Mouse (Mus musculus): ENCODE measurements around the gene Prkag1.
"Not testable (repeated sequence)": the region's sequence is repeated elsewhere in the genome, so short reads cannot be mapped to it uniquely, and the experiment has no call there.

Gene Prkag1

DNA sequence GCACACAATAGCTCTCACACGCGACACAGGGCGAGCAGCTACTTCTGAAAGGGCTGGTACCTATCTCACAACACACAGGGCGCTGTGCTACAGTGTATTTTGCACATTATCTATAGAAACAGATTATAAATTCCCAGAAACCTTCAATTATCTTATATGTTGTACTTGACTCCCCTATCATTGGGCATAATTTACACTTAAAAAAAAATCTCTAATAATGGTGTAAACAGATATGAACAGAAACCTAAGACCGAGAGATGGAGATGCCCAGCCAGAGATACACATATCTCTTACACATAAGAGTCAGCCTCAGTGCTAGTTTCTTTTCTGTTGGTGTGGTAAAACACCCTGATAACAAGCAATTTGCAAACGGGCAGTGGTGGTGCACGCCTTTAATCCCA, 3.7 kb downstream of the Prkag1 start:
- in situ Hi-C loops (cut with MboI; ENCODE audit: unreplicated experiment in 2 of 2) = no loop called here

- in situ Hi-C loops (cut with MboI; ENCODE audit: unreplicated experiment in 2 of 2) = no loop called here
These were observed 7.9 kb downstream of the Prkag1 start for GRCm38 (mm10) chr15:98823434-98823833.

DNA sequence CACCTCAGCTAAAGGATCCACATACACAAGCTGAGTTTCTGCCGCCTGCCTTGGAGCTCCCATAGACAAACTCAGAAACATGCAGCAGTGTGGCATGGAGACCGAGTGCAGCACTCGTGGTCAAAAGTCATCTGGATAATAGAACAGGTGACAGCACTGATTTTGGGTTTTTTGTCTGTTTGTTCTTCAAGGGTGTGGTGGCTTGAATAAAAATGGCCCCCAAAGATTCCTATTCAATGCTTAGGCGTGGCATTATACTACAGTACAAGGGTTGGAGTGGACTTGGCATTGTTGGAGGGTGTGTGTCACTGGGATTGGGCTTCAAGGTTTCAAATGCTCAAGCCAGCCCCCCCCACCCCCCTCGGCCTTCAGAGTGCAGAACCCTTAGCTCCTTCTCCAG, 9.2 kb downstream of the Prkag1 start:
- in situ Hi-C loops (cut with MboI; ENCODE audit: unreplicated experiment in 2 of 2) = no loop called here

DNA sequence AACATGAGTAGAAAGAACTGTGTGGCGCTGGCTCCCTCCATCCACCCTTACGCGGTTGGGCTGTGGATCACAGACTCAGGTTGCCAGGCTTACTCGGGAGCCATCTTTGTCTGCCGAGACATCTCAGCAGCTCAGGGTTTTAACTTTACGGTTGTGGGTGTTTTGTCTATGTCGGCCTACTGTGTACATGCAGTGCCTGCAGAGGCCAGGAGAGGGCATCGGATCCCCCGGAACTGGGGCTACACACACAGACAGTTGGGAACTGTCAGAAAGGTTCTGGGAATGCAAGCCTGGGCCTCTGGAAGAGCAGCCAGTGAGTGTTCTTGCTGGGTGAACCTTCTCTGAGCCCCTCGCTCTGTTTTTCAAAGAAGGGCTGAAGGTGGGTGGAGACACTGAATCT, 9.9 kb downstream of the Prkag1 start:
- in situ Hi-C loops (cut with MboI; ENCODE audit: unreplicated experiment in 2 of 2) = no loop called here

DNA sequence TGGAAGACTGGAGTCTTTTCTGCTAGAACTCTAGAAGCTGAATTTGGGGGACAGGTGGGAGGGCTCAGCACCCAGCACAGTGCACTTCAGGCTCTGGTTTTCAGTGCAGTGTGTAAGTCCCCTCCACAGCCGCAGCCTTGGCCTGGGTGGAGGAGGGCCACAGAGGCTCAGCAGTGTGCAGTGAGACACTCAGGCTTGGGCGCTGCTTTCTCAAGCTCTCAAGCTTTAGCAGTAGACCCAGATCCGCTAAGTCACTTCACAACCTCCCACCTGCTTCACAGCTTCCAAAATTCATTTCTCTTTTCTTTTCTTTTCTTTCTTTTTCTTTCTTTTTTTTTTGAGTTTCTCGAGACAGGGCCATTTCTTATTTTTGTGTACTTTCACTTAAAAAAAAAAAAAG, 10.4 kb downstream of the Prkag1 start:
- in situ Hi-C loops (cut with MboI; ENCODE audit: unreplicated experiment in 2 of 2) = no loop called here

DNA sequence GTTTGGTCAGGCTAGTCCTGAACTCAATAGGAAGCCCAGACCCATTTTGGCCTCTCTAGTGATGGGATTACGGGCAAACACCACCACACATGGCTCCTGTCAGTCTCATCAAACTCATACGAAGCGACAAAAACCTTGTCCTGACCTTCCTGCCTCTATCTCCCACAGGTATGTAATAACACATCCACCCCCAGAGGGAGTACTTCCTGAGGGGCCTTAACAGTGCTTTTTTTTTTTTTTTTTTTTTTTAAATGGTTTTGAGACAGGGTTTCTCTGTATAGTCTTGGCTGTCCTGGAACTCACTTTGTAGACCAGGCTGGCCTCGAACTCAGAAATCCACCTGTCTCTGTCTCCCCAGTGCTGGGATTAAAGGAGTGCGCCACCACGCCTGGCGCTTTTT, 13.2 kb downstream of the Prkag1 start:
- in situ Hi-C loops (cut with MboI; ENCODE audit: unreplicated experiment in 2 of 2) = no loop called here

- in situ Hi-C loops (cut with MboI; ENCODE audit: unreplicated experiment in 2 of 2) = no loop called here
These were observed 18.4 kb downstream of the Prkag1 start for GRCm38 (mm10) chr15:98812741-98813424.

DNA sequence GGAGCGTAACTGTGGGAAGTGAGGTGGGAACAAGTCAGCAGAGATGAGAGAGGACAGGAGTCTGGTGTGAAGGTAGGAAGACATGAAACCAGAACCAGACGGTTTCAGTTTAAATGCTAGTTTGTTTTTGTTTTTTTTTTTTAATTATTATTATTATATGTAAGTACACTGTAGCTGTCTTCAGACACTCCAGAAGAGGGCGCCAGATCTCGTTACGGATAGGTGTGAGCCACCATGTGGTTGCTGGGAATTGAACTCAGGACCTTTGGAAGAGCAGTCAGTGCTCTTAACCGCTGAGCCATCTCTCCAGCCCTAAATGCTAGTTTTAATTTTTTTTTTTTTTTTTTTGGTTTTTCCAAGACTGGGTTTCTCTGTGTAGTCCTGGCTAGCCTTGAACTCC, 21.1 kb downstream of the Prkag1 start:
- in situ Hi-C loops (cut with MboI; ENCODE audit: unreplicated experiment in 2 of 2) = not testable (repeated sequence)

GRCm38 (mm10) chr15:98809390-98809789, 21.9 kb downstream of the Prkag1 start, which contains the start of gene Ddn:
Gene Ddn, minus strand, starts transcription at chr15:98809490.
- in situ Hi-C loops (cut with MboI; ENCODE audit: unreplicated experiment in 2 of 2) = loop anchor here in 1 of 2 experiments (10.0 kb wide), 2 partner anchors 235 to 295 kb away; partner anchors contain the start of genes 4930415O20Rik and Ccnt1

- in situ Hi-C loops (cut with MboI; ENCODE audit: unreplicated experiment in 2 of 2) = loop anchor here in 1 of 2 experiments (10.0 kb wide), 2 partner anchors 234 to 294 kb away; partner anchors contain the start of genes 4930415O20Rik and Ccnt1
These were observed 22.6 kb downstream of the Prkag1 start for GRCm38 (mm10) chr15:98808651-98809134.

DNA sequence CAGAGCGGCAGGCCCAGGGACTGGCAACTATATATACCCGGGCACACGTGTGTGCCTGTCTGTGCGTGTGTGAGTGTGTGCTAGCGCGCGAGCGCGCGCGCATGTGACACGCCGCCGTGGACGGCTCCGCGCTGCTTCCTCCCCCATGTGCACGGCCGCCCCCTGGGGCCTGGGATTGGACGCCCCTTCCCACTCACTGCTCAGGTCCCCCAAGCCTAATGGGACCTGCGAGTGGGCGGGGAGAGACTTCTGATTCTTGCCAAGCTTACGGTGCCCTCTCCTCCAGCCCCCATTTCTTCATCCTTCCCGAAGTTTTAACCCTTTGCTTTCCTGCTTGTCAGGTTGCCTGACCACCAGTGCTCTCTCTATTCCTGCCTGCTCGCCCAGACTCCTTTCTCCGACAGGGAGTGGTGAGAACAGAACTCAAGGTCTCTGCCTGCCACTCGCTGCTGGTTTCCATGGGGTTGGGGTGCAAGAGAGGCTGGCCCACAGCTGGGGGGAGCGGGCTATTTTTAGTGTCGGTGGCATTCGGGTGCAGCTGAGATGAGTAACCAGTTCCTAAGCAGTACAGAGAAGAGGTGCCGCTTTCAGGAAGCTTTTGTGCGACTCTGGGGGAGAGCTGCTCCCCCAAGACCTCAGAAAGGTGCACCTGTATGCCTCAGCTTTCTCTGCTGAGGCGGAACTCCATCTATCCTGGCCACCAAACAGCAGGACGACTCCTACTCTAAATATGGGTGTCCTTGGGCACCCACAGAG, 23.2 kb downstream of the Prkag1 start:
- in situ Hi-C loops (cut with MboI; ENCODE audit: unreplicated experiment in 2 of 2) = loop anchor here in 1 of 2 experiments (10.0 kb wide), 2 partner anchors 233 to 293 kb away; partner anchors contain the start of genes 4930415O20Rik and Ccnt1

- in situ Hi-C loops (cut with MboI; ENCODE audit: unreplicated experiment in 2 of 2) = loop anchor here in 1 of 2 experiments (10.0 kb wide), 2 partner anchors 232 to 292 kb away; partner anchors contain the start of genes 4930415O20Rik and Ccnt1
These were observed 24.2 kb downstream of the Prkag1 start for GRCm38 (mm10) chr15:98806809-98807770.

DNA sequence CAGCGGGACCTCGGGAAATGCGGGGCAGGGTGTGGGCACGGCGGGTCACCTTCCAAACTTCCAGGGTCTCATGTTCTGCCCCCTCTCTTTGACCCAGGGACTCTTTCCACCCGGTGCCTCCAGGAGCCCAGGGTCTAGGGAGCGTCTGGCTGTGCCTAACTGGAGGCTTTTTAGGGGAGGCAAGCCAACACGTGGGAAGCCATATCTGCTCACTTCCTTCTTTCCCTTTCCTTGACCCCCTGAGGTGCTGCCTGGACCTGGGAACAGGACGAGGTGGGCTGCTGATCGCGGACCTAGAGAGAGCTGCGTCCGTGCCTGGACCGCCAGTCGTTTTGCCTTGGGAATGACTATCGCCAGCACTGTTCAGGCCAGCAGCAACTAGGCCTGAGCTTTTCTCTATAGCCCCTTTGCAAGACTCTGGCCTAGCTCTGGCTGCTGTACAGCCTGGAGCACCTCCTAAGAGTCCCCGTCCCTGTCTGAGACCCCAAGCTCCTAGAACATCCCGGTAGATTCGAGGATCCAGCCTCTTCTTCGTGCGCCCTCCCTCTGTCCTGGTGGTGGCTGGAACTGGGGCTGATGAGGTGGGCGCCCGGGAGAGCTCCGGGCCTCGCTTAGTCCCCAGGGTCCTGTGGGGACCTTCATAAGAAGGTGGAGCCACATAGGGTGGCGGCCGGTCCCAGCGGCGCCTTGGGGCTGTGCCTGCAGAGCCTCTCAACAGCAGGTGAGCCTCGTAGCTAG, 25.1 kb downstream of the Prkag1 start:
- in situ Hi-C loops (cut with MboI; ENCODE audit: unreplicated experiment in 2 of 2) = loop anchor here in 1 of 2 experiments (10.0 kb wide), 2 partner anchors 231 to 291 kb away; partner anchors contain the start of genes 4930415O20Rik and Ccnt1

- in situ Hi-C loops (cut with MboI; ENCODE audit: unreplicated experiment in 2 of 2) = loop anchor here in 1 of 2 experiments (10.0 kb wide), 2 partner anchors 231 to 291 kb away; partner anchors contain the start of genes 4930415O20Rik and Ccnt1
These were observed 25.8 kb downstream of the Prkag1 start for GRCm38 (mm10) chr15:98805324-98806040.

GRCm38 (mm10) chr15:98804054-98804453, 27.3 kb downstream of the Prkag1 start:
- in situ Hi-C loops (cut with MboI; ENCODE audit: unreplicated experiment in 2 of 2) = loop anchor here (5.0 to 10.0 kb wide), 4 partner anchors 137 to 289 kb away; partner anchors contain the start of genes 4930415O20Rik (in 1 of the 2), Ccnt1 (in 1 of the 2) and Ddx23 (in 1 of the 2)

DNA sequence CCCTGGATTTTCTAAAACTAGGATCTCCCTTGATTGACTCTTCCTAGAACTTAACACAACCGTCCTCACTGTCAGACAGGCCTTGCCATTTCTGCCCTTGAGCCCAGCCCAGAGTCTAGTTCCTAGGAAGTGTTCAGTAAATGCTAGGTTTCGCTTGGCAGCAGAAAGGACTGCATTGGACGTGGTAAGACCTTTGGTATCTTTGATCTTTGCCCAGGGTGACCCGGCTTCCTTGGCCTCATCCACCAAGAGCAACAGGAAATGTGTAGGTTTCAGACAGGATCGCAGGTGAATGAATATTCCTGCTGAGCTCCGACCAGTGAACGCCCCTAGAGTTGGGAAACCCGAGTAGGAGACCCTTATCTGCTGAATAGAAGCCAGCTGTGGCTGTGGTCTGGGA, 28.4 kb downstream of the Prkag1 start:
- in situ Hi-C loops (cut with MboI; ENCODE audit: unreplicated experiment in 2 of 2) = loop anchor here (5.0 to 10.0 kb wide), 4 partner anchors 136 to 288 kb away; partner anchors contain the start of genes 4930415O20Rik (in 1 of the 2), Ccnt1 (in 1 of the 2) and Ddx23 (in 1 of the 2)

DNA sequence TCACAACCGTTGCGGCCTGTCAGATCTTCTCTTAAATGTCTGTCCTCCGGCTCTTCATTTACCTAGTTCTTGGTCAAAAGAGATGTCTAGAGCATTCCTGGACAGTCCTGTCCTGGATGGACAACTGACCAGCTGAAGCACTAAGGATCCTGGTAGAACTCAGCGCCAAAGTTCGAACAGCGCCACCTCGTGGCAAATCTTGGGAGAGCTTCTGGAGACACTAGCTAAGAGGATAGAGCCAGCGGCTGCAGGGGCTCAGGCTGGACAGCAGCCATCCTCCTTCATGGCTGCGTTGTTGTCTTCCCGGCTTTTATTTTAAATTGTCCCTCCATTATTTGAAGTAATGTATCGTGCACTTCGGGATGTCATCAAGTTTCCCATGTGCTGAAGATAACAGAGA, 31.9 kb downstream of the Prkag1 start:
- in situ Hi-C loops (cut with MboI; ENCODE audit: unreplicated experiment in 2 of 2) = no loop called here

DNA sequence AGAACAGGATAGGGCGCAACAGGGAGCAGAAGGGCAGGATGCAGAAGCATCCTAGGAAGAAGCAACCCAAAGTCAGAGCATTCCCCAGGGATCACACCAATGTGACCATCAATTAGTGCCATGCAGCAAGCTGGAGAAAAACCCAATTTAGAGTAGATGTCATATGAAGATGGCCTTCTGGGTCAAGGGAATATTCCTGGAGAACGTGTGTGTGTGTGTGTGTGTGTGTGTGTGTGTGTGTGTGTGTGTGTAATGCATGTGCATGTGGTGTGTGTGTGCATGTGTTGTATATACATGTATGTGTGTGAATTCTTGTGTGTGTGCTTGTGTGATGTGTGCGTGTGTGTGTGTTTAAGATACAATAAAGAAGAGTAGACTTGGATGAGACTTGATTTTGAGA, 32.4 kb downstream of the Prkag1 start:
- in situ Hi-C loops (cut with MboI; ENCODE audit: unreplicated experiment in 2 of 2) = no loop called here
